Mouse (Mus musculus) CD8-positive naive resting alpha-beta T cell, adult 2 months (primary cell): Measurements from ENCODE around the gene Afdn.
"Not testable (repeated sequence)": the region's sequence is repeated elsewhere in the genome, so short reads cannot be mapped to it uniquely, and the experiment has no call there.

Source experiments
- DNase-seq, 2 experiments: peaks; one replicate each; pipeline ENCODE4 v3.0.0; 2022; ENCODE audit warnings: low read depth in 2 of 2, low spot score in 2 of 2

Gene Afdn

GRCm38 (mm10) chr17:13768531-13768930 lies 8.2 kb downstream of the Afdn start:
- DNase-seq: no peak

DNA sequence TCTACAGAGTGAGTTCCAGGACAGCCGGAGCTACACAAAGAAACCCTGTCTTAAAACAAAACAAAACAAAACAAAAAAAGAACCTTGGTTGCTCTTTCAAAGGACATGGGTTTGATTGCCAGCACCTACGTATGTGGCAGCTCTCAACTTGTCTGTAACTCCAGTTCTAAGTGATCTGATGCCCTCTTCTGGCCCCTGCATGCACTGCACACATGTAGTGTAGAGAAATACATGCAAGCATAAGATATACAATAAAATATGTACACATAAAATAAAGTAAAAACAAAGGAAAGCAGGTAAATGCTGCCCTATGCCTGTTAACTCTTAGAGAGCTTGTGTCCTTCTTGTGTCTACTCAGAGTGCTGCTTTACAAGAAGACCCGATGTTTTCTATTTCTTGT lies 8.9 kb downstream of the Afdn start:
- no peak for DNase-seq

- DNase-seq: no peak
Measured at GRCm38 (mm10) chr17:13777676-13778075, 17.3 kb downstream of the Afdn start.

DNA sequence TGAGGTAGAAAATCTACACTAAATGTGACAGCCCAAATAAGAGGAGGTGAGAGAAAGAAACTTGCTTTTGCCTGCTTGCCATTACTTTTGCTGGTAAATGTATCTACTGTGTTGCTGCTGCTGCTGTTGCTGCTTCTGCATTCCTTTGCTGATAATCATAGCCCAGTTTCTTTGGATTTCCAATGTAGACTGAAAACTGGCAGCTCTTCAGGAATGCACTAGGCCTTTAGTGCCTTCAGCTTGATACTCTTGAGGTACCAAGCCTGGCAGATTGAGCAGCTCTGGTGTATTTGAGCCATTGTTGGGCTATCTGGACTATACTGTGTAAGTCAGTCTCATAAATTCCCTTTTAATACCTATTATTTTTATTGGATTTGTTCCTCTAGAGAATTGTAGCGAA lies 18.5 kb downstream of the Afdn start:
- DNase-seq: no peak

- no peak for DNase-seq
Measured at GRCm38 (mm10) chr17:13781948-13782347, 21.6 kb downstream of the Afdn start.

GRCm38 (mm10) chr17:13783469-13783868 lies 23.1 kb downstream of the Afdn start:
- DNase-seq: no peak

DNA sequence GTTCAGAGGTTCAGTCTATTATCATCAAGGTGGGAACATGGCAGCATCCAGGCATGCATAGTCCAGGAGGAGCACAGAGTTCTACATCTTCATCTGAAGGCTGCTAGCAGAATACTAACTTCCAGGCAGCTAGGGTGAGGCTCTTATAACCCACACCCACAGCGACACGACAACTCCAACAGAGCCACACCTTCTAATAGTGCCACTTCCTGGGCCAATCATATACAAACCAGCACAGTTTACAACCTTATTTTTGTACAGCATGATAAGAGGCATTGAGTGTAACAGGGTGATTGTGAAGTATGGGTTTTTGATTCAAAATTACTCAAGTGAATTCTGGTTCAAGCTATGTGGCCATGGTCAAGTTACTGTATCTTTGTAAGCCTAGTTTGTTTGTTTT lies 29.7 kb downstream of the Afdn start:
- DNase-seq: not testable (repeated sequence)

DNA sequence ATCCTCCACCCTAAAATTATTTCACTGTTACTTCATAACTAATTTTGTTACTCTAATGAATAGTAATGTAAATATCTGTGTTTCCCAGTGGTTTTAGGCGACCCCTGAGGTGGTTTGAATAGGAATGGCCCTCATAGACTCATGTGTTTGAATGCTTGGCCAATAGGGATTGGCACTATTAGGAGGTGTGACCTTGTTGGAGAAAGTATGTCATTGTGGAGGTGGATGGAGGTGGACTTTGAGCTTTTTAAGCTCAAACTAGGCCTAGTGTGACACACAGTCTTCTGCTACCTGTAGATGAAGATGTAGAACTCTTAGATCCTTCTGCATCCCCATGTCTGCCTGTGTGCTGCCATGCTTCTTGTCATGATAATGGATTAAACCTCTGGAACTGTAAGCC lies 37.4 kb downstream of the Afdn start:
- no peak for DNase-seq

DNA sequence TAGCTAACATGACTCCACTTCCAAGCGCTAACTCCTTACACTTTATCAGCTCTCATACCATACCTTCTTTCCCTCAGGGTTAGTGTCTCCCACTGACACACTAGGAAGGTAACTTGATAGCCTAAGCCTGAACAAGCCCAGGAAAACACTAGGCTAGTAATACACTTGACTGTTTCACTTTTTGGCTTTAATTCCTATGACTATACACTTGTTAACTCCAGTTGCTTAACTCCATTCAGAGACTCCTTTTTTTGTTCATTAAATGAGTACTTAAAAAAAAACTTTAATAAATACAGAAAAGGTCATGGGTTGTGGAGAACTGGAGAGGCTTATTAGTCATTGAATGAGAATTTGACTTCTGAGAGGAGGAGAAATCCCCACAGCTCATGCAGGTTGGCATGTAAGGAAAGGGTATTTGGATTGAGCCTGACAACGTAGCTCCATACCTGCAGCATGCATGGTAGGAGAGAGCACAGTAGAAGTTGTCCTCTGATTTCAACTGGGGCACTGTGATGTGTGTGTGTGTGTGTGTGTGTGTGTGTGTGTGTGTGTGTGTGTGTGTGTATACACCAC lies 42.6 kb downstream of the Afdn start:
- DNase-seq: no peak

DNA sequence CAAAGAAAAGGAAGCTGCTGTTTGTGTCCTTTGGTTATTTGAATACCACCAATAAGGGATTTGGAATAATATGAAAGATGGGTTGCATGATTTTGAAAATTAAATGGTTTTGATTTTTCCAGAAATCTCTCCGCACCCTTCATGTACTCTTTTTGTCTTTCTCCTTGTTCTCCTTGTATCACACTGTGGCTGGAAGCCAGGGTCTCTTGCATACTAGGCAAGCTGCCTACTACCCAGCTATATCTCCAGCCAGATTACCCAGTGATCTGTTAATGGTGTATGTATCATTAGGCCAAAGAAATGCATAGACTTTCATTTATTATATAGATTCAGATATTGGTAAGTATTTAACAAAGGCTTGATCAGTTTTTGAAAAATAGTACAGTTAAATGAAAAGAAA lies 45.7 kb downstream of the Afdn start:
- DNase-seq: no peak

DNA sequence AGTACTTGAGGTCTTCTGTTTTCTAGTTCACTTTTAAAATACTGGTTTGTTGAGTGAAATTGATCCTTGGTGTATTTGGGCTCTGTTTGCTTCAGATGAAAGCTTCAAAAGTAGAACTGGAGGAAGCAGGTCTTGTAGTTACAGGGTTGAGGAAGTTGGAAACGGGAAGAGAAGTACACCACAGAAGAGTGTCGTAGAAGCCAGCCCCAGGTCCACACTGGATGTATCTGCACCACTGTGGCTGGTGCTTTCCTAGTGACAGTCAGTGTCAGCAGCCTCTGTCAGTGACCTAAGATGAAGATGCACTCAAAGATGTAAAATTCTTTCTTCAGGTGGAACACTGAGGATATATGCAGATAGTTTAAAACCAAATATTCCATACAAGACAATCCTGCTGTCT lies 57.5 kb downstream of the Afdn start:
- DNase-seq: no peak

DNA sequence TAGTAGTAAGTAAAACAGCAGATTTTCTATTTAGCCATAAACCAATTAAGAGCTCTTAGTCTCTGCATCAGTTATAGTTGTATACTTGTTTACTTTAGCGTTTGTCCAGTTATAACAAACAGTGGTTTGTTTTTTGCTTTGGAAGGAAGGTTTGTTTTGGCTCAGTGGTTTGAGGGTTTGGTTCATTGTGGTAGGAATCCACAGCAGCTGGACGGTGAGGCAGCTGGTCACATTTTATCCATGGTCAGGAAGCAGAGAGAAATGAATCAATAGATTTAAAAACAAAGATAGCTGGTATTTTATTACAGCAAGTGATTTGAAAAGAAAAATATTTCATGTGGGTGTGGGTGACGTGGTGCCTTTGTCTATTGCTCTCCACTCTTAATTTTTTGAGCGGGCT lies 59.0 kb downstream of the Afdn start:
- no peak for DNase-seq

- DNase-seq: no peak
Measured at GRCm38 (mm10) chr17:13820676-13821075, 60.3 kb downstream of the Afdn start.

DNA sequence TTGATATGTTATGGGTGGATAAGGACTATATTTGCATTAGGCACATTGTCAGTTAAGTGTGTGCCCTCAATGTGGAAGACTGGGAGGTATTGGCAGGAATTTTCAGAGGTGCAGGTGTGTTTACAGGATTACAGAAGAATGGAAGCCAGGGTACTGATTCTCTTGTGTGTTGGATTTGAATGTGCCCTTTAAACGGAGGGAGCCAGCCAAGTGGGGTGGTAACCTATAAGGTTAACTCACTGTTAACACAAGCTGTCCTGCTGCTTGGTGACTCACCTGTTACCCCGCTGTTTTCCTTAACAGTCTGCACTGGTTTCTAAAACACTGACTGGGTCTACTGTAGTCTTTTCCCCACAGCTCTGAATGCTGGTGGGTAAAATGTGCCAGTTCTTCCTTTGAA lies 65.1 kb downstream of the Afdn start:
- DNase-seq: no peak

DNA sequence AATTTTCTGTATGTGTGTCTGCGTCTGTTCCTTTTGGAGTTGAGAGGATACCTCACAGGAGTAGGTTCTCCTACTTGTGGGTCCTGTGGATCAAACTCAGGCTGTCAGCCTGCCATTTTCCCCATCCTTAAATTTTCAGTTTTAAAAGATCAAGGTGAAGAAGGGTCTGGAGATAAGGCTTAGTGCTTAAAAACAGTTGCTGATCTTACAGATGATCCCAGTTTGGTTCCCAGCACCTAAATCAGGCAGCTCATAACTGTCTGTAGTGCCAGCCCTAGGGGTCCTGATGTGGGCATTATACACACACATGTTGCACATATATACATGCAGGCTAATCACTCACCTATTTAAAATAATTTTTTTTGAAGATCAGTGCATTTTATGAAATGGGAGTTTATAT lies 69.9 kb downstream of the Afdn start:
- DNase-seq: no peak

DNA sequence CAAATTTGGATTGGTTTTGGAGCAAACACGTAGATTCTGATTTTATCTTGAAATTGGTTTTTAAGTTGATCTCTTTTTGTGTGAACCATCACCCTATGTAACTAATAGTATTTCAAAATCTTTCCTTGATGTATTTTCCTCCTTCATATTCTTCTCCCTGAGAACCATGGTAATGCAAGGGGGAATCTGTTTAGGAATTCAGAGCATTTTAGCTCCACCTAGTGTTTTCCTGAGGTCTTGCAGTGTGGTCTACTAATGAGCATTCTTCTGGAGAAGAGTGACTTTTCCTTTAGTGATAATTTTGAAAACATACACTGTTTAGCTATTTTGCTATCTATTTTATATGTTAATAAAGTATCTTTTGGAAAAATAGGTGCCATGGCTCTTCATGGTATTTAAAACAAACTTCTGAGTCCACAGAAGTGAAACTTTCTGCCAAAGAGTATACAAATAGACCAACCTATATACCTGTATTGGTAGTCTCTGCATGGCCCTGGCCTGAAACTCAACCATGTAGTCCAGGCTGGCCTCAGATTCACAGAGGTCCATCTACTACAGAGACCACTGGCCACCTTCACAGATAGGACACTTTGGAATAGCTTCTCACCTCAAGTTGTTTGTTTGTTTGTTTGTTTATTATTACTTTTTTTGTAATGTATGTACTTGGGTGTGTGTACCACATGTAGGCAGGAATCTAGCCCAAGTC lies 70.5 kb downstream of the Afdn start:
- DNase-seq: no peak

DNA sequence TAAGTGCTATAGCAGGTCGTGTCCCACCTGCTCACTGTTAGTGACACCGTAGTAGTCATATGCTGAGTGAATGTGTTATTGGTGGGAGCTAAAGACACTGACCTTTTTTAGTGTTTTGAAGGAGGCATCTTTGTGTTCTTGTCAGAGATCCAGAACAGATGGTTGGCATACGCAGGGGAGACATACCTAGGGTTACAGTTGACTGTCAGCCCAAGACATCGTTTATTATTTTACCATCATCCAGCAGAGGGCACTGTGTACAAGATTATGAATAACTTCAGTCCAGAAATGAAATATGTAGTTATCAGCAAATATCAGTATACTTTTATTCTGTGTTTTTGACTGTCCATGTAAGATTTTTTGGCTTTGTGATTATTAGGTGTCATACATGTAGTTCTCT lies 75.5 kb downstream of the Afdn start:
- DNase-seq: no peak

DNA sequence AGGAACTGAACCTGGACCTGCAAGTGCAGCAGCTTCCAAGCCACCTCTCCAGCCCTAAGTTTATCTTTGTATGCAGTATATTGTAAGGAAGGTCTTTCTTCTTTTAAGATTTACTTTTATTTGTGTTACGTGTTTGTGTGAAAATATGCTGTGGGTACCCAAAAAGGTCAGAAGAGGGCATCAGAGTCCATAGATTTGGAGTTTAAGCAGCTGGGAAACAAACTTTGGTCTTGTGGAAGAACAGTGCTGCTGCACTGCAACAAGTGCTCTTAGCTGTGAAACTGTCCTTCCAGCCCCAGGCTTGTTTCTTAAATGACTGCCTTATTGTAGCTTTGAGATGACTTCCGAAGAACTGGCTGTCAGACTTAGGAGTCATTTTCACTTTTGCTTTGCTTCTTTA lies 89.8 kb downstream of the Afdn start:
- no peak for DNase-seq

DNA sequence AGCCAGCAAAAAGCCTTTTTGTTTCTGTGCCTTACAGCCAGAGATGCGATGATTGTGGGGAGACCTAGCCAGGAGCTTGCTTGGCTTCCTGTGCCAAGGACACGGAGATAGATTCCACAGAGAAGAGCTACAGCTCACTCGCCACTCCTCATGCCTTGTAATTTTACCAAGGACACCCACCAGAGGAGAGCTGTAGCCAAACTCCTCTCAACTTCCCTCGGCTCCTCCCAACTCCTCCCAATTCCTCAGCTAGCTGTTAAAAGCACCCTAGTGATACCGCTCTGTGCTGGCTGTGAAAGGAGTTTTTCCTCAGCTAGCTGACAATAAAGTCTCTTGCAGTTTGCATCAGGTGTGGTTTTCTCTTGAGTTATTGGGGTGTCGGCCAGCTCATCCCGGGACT lies 93.5 kb downstream of the Afdn start:
- not testable (repeated sequence) for DNase-seq

DNA sequence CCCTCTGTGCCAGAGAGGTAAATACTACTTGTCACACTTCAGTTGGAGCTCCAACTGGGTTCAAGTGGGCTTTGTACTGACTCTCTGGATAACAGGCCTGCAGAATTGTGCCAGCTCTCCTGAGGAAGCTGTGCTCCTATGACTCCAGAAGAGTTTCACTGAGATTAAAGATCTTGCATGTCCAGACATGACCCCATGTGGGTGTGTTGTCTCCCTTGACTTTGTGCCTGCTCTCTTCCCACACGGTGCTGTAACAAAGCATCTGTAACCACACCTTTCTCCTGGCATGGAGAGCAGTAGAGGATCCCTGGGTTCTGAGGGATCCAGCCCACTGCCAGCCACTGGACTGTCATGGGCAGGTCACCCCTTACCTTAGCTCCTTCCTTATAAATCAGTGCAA lies 95.1 kb downstream of the Afdn start:
- no peak for DNase-seq

GRCm38 (mm10) chr17:13856429-13857090 lies 96.2 kb downstream of the Afdn start:
- DNase-seq: no peak

GRCm38 (mm10) chr17:13865340-13865739 lies 105.0 kb downstream of the Afdn start:
- DNase-seq: no peak

DNA sequence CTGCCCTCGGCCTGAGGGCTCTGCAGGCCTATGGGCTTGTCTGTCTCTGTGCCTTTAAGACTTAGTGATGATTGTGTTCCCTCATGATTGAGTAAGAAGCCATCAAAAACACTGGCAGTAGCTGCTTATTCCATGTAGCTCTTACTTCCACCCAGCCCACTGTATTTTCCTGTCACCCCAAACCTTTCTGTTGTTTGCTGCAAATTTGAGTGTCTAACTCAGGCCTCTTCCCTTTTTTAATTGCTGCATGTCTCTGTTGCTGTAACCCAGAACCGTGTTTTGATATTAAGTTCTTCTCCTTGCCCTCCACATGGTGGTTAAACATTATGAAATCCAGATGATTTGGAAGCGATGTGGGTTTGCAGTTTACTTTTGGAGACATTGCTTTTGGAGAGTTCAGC lies 106.6 kb downstream of the Afdn start:
- no peak for DNase-seq
